Mouse (Mus musculus): ENCODE measurements around the gene Mup13. TPM values are rescaled to one million over a fixed set of nuclear protein-coding genes. Genes with fewer than 3 reads are reported as not detected.
"Not testable (repeated sequence)": the region's sequence is repeated elsewhere in the genome, so short reads cannot be mapped to it uniquely, and the experiment has no call there.

Mup13 gene
- not detected in 2 replicates for total RNA-seq (2014; rRNA removed)
- not detected in 2 replicates for polyA plus RNA-seq (2015; fragmentation: Nextera tagmentation; extraction: Ambion mirVana)

GRCm38 (mm10) chr4:61228186-61228585 lies at the start of gene Mup13:
Gene Mup13 (minus strand): TSS chr4:61228286.
- not testable (repeated sequence) for H3K4me2 ChIP-seq (ENCODE audit: low read depth, low read length); H3K36me3 ChIP-seq (ENCODE audit: insufficient read depth, low read length); DNase-seq (ENCODE audit: low spot score); H3K27me3 ChIP-seq (ENCODE audit: insufficient read depth, low read length); H3K9me3 ChIP-seq (ENCODE audit: low read length); ATAC-seq; H3K27ac ChIP-seq; H3K4me1 ChIP-seq (ENCODE audit: insufficient read depth, low read length); H3K4me3 ChIP-seq (ENCODE audit: low read length); H3K9ac ChIP-seq (replicated peaks; ENCODE audit: low read length)
- WGBS, result 82% methylated on average over 4 of the region's 4 CpGs

Other genes starting within 250 kb of the Mup13 start
- not detected in 2 replicates for gene Mup14, start 75.7 kb upstream of the Mup13 start, total RNA-seq (2014; rRNA removed)
- not detected in 2 replicates for gene Mup14, start 75.7 kb upstream of the Mup13 start, polyA plus RNA-seq (2015; fragmentation: Nextera tagmentation; extraction: Ambion mirVana)
- gene Mup15, start 211.5 kb upstream of the Mup13 start, total RNA-seq (2014; rRNA removed), result not detected in 2 replicates
- gene Mup15, start 211.5 kb upstream of the Mup13 start, polyA plus RNA-seq (2015; fragmentation: Nextera tagmentation; extraction: Ambion mirVana), result not detected in 2 replicates

All from hindbrain, postnatal 0 days (tissue).